Mouse (Mus musculus) hindbrain, embryonic 11.5 days (tissue): ENCODE results near the gene Adk. TPM values are rescaled to one million over a fixed set of nuclear protein-coding genes. Genes with fewer than 3 reads are reported as not detected.

ENCODE experiments used
- ATAC-seq: fragments of 200-750 bp; cut with Nextera tagmentation; 2 replicates; pipeline ENCODE4 v1.8.0; 2017; ENCODE audit warnings: mild to moderate bottlenecking, moderate TSS enrichment, moderate library complexity; ENCODE audit not compliant: low FRiP score
- DNase-seq: peaks from one replicate; pipeline ENCODE4 v3.0.0-alpha.2; 2015; ENCODE audit warnings: low spot score
- H3K27ac ChIP-seq: fragments of 300-500 bp; sonication (generic); 2 replicates; pipeline ENCODE4 v1.5.1; 2014; ENCODE audit warnings: mild to moderate bottlenecking, low read depth, low read length
- H3K27me3 ChIP-seq: fragments of 300-500 bp; sonication (generic); 2 replicates; pipeline ENCODE4 v1.6.1; 2014; ENCODE audit warnings: mild to moderate bottlenecking, low read length, moderate library complexity, mixed read lengths; ENCODE audit not compliant: control insufficient read depth, insufficient read depth
- H3K36me3 ChIP-seq: fragments of 300-500 bp; sonication (generic); 2 replicates; pipeline ENCODE4 v1.6.1; 2014; ENCODE audit warnings: mild to moderate bottlenecking, low read length, moderate library complexity, mixed read lengths; ENCODE audit not compliant: control insufficient read depth, insufficient read depth
- H3K4me1 ChIP-seq: fragments of 300-500 bp; sonication (generic); replicated peaks from 2 replicates; pipeline ENCODE4 v1.6.1; 2014; ENCODE audit warnings: low read length, mixed read lengths; ENCODE audit not compliant: control insufficient read depth, insufficient read depth
- H3K4me2 ChIP-seq: fragments of 300-500 bp; sonication (generic); replicated peaks from 2 replicates; pipeline ENCODE4 v1.6.1; 2014; ENCODE audit warnings: mild to moderate bottlenecking, low read depth, low read length
- H3K4me3 ChIP-seq: fragments of 300-500 bp; sonication (generic); 2 replicates; pipeline ENCODE4 v1.5.1; 2014; ENCODE audit warnings: low read depth, low read length
- H3K9ac ChIP-seq: fragments of 300-500 bp; sonication (generic); 2 replicates; pipeline ENCODE4 v1.6.1; 2014; ENCODE audit warnings: low read depth, low read length
- H3K9me3 ChIP-seq: fragments of 300-500 bp; sonication (generic); 2 replicates; pipeline ENCODE4 v1.6.1; 2016; ENCODE audit warnings: low read length; ENCODE audit not compliant: control insufficient read depth
- WGBS: fragments of 180-500 bp; shearing (Covaris S2); extraction: QIAGEN DNeasy Blood & Tissue Kit; methylation state at CpG from one replicate; pipeline ENCODE4 v1.1.7; 2014; 5-methylcytosine and 5-hydroxymethylcytosine counted together
- polyA plus RNA-seq: library from polyadenylated mRNA; unstranded; fragments of >200 nt; fragmentation: Nextera tagmentation; extraction: Ambion mirVana; gene quantifications from 2 replicates; pipeline ENCODE4 v1.2.1, GENCODE M21; 2014

The Adk gene
- polyA plus RNA-seq, 1 experiment from 2014 or later = 107 TPM

DNA sequence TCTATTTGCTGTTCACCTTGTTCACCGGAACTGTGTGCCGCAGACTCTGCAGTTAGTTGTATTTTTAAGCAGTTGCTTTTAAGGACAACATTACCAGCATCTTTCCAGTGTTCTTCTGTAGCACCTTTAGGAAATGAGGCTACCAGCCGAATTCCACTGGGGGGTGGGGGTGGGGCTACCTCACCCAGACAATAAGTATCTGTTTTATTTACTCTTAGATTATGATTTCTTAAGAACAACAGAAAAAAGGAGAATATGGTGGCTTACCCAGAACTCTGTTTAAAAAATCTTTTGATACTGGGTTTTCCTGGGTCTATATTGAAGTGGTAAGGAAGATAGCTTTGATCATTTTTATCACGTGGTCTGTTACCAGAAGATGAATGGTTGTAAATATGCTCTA is 18.1 kb upstream of the Adk start:
- H3K36me3 ChIP-seq = 0 out of 2 replicates have a peak, but pooled peaks cover 2% of the 10 kb centered on the region
- H3K4me2 ChIP-seq = no peak overlapping the region
- ATAC-seq (no peak), DNase-seq (no peak)
- H3K9me3 ChIP-seq = no peaks in the 10 kb centered on the region
- H3K4me1 ChIP-seq = no peaks in the 10 kb centered on the region
- no peak overlapping the region for H3K27ac ChIP-seq
- H3K9ac ChIP-seq = no peak overlapping the region
- H3K27me3 ChIP-seq = no peaks in the 10 kb centered on the region
- 93% methylated on average over 4 of the region's 4 CpGs for WGBS
- no peak overlapping the region for H3K4me3 ChIP-seq

DNA sequence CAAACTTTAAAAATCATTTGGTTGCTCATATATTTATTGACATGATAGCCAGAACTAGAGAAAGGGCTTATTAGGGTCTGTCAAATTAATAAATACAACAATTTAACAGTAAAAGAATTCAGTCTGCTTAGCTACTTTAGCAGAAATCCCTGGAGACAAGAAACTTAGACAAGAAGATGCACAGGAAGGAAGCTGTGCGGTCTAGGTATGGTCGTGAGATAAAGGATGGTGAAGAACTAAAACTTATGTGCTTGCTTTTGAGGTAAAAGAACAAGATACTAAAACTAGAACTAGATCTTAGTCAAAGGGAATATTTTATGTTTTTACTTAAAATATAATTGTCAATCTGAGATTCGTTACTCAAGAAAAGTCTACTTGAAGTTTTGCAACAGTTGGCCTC is 17.6 kb upstream of the Adk start:
- Histone ChIP-seq H3K27ac (no peak overlapping the region), H3K4me1 (no peaks in the 10 kb centered on the region), H3K9me3 (no peaks in the 10 kb centered on the region), H3K27me3 (no peaks in the 10 kb centered on the region), H3K9ac (no peak overlapping the region), H3K4me2 (no peak overlapping the region), H3K36me3 (0 out of 2 replicates have a peak, but pooled peaks cover 2% of the 10 kb centered on the region), H3K4me3 (no peak overlapping the region)
- DNase-seq (no peak), ATAC-seq (no peak)
- WGBS = 96% methylated on average over 3 of the region's 3 CpGs

DNA sequence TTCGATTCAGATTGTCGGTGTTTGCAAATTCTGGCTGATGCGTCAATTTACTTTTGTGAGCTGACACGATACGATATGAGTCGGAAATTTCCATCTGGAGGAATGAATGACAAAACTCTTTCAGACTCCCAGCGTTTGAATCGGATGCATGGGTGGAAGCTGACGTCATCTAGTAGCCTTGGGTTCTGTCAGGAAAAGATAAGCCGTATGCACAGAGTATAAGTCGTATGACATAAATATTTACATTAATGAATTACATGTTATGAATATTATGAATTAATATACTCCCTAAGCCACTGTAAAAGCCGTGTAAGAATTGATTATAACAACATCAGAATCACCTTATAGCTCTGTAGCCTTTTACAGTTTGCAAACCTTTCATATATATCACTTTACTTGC is 13.3 kb upstream of the Adk start:
- Histone ChIP-seq H3K4me1 (no peaks in the 10 kb centered on the region), H3K4me3 (no peak overlapping the region), H3K9ac (no peak overlapping the region), H3K27ac (no peak overlapping the region), H3K4me2 (no peak overlapping the region), H3K27me3 (no peaks in the 10 kb centered on the region), H3K36me3 (no peaks in the 10 kb centered on the region), H3K9me3 (no peaks in the 10 kb centered on the region)
- DNase-seq (no peak), ATAC-seq (no peak)
- WGBS = 93% methylated on average over 12 of the region's 12 CpGs

DNA sequence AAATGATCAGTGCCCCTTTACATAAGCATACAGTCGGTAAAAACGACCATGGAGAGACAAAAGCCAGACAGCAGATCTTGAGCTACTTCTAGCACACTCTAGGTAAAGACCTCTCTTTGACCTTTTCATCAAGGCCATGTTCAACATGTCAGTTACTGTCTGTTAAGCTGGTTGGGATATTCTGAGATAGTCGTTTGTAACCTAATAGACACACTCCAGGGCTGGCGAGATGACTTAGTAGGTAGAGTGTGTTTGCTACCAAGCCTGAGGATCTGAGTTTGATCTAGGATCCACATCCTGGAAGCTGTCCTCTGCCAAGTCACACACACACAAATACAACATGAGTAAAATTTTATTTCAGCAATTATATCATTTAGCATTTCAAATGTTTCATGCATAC is 12.8 kb upstream of the Adk start:
- Histone ChIP-seq H3K36me3 (no peaks in the 10 kb centered on the region), H3K27ac (no peak overlapping the region), H3K27me3 (no peaks in the 10 kb centered on the region), H3K4me1 (no peaks in the 10 kb centered on the region), H3K4me2 (no peak overlapping the region), H3K9ac (no peak overlapping the region), H3K4me3 (no peak overlapping the region), H3K9me3 (no peaks in the 10 kb centered on the region)
- no peak for ATAC-seq
- DNase-seq = no peak
- 94% methylated on average over 4 of the region's 4 CpGs for WGBS

DNA sequence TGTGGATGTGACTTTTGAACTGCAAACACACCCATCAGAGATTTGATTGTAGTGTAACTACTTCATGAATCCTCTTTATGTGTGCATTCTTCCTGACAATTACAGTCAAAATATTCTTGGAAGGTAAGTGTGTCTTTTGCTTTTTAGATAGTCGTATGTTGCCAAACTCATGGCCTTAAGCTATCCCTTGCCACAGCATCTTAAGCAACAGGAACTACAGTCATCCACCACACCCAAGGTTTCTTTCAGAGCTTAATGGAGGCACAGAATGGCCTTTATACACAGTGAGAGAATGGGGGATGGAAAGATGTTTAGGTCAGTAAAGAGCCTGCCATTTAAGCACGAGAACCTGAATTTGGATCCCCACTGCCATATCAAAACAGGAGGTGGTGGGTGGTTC is 4.5 kb upstream of the Adk start:
- ATAC-seq = no peak
- Histone ChIP-seq H3K4me3 (no peak overlapping the region), H3K36me3 (no peaks in the 10 kb centered on the region), H3K9me3 (no peaks in the 10 kb centered on the region), H3K27ac (no peak overlapping the region), H3K4me2 (no peak overlapping the region), H3K4me1 (no peaks in the 10 kb centered on the region), H3K27me3 (no peaks in the 10 kb centered on the region), H3K9ac (no peak overlapping the region)
- DNase-seq = no peak
- 90% methylated on average over 2 of the region's 2 CpGs for WGBS

DNA sequence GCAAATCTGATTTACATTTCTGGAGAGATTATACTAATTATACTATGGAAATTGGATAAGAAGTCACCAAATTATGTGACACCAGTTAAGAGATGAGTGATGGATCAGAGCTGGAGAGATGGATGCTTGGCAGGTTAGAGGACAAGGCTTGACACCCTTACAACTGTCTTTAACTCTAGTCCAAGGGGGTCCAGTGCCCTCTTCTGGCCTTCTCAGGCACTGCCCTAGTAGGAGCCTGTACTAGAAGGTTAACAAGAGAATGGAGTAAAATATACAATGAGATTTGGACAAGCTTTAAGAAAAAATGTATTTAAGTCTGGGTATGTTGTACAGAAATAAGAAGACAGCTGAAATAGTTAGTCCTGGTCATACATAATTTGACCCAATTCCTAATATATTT is 3.5 kb upstream of the Adk start:
- no peaks in the 10 kb centered on the region for H3K9me3 ChIP-seq
- peak; percentile 44 for DNase-seq
- H3K9ac ChIP-seq = no peak overlapping the region
- H3K36me3 ChIP-seq = no peaks in the 10 kb centered on the region
- no peaks in the 10 kb centered on the region for H3K4me1 ChIP-seq
- no peaks in the 10 kb centered on the region for H3K27me3 ChIP-seq
- ATAC-seq = no peak
- no peak overlapping the region for H3K27ac ChIP-seq
- no peak overlapping the region for H3K4me2 ChIP-seq
- H3K4me3 ChIP-seq = no peak overlapping the region

DNA sequence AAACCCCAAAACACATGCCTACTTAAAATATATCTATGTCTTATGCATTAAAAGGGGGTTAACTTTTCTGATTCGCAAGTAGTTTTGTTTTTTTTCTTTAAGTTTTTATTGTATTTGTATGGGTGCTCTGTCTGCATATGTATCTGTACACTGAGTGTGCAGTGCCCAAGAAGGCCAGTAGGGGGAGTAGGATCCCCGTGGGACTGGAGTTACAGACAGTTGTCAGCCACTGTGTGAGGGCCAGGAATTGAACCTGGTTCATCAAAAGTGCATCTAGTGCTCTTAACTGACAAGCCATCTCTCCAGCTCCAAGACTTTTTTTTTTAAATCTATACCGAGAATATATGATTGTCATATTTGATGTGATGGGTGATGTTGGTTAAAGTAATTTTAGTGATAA is 1.6 kb upstream of the Adk start:
- ATAC-seq = no peak
- Histone ChIP-seq H3K4me3 (no peak overlapping the region), H3K4me1 (no peaks in the 10 kb centered on the region), H3K27me3 (no peaks in the 10 kb centered on the region), H3K27ac (no peak overlapping the region), H3K9me3 (no peaks in the 10 kb centered on the region), H3K36me3 (no peaks in the 10 kb centered on the region), H3K4me2 (no peak overlapping the region; the same call in 1 of the 2 replicates), H3K9ac (no peak overlapping the region)
- 80% methylated on average over 3 of the region's 3 CpGs for WGBS
- peak; percentile 50 for DNase-seq

DNA sequence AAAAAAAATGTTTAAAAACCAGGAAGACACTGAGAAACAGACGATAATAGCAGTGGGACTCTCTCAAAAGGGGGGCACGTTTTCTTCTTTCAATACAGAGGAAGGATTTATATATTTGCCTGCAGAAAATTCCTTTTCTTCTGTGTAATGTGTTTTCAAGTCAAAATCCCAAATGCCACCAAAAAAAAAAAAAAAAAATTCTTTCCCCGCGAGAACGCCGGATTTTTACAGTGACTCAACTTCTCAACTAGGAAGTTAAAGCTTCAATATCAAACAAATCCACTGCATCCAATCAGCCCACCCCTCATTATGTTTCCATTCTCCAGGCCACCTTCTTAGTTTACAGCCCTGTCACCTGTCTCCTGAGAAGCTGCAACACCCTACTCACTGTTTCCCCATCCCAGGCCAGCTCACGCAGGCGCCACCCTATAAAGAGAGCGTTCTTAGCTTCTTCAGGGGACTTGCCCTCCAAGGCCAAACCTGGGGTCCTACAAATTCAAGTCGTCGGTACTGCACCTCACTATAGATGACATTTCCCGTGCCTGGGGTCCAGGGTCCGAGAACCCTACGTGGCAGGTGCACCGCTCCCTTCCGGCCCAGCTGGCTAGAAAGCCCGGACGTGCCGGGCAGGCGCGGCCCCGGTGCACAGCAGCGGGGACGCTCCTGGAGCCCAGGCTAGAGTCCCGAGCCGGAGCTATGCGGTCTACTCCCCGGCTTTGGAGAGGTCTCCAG is 828 bp upstream of the Adk start:
- ATAC-seq (no peak; the same call in none of the 2 replicates), DNase-seq (no peak)
- Histone ChIP-seq H3K9ac (peak overlapping the region; percentile 69), H3K27me3 (no peaks in the 10 kb centered on the region), H3K36me3 (no peaks in the 10 kb centered on the region), H3K4me1 (no peaks in the 10 kb centered on the region), H3K9me3 (no peaks in the 10 kb centered on the region), H3K4me3 (peak overlapping the region; percentile 91), H3K4me2 (peak overlapping the region; percentile 67), H3K27ac (peak overlapping the region; percentile 86)
- 9% methylated on average over 28 of the region's 28 CpGs for WGBS

DNA sequence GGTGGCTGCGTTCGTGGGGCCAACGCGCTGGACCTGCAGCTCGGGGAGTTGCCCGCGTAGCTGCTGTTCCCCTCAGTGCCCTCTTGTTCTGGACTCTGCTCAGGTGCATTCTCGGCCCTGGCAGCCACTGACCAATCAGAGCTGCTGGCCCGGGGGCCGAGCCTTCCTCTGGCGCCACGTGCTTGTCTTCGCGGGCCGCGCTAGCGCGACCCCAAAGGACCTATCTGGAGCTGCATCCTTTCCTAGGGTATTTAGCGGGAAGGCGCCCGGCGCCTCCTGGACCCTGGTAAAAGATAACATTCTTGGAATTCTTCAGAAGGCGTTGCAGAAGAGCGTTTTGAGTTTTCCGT is 382 bp downstream of the Adk start:
- Histone ChIP-seq H3K27me3 (no peaks in the 10 kb centered on the region), H3K4me2 (peak overlapping the region; percentile 67)
- 0% methylated on average over 25 of the region's 25 CpGs for WGBS

More for the DNA sequence above, 382 bp downstream of the Adk start:
- no peaks in the 10 kb centered on the region for H3K4me1 ChIP-seq
- peak overlapping the region; percentile 69; the same call in 1 of the 2 replicates for H3K9ac ChIP-seq
- H3K4me3 ChIP-seq = peak overlapping the region; percentile 91
- peak overlapping the region; percentile 86; the same call in 1 of the 2 replicates for H3K27ac ChIP-seq
- no peaks in the 10 kb centered on the region for H3K36me3 ChIP-seq
- DNase-seq (peak; percentile 81), ATAC-seq (peak; percentile 85)
- no peaks in the 10 kb centered on the region for H3K9me3 ChIP-seq
